9 mouse cellular contexts compared by ENCODE assay signal in the genomic region with DNA sequence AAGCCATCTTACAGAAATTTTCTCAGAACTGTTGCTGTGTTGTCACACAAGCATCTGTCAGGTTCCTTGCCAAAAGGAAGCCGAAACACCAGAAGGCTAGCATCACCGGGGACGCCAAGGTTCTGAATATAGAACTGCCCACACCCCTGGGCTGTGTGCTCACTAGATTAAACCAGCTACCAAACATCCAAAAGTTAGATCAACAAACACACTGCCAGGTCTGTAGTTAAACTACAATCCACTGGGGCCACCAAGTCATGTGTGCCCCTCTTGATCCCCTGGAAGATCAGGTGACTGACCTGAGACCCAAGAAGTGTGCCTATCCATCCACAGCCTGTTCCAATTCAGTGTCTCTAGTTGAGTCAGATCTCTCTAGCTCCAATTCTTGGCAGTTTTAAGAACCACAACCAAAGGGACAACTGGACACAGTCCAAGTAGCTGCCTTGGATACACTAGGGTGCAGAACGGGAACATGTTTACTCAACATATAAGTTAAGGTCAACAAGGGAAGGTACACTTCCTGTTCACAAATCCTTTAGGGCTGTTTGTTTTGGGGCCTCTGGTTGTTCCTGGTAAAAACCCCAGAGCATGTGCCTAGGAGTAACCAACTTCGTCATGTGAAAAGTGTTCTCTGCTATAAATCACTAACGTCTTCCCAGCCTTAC.
DNase-seq lines count a peak whose midpoint lies in the region; ATAC-seq and TF ChIP-seq lines count a peak whose summit lies in the region.
"Had no signal": no experiment of that assay in that cellular context is flagged by ENCODE, and none has a peak within 500 bp of the region (broad histone marks: within the 10 kb centered on the region; RNA-seq: fewer than 3 reads in every experiment).

No protein-coding gene starts in this region.

- 21% methylated on average over 6 of the region's 6 CpGs for WGBS in large intestine, adult 2 months
- 32% methylated on average over 6 of the region's 6 CpGs for WGBS in stomach, postnatal 0 days

- H3K27me3 ChIP-seq in stomach, postnatal 0 days (ENCODE audit: control insufficient read depth, insufficient read depth, low read length) = no peaks in the 10 kb centered on the region
- H3K27me3 ChIP-seq: embryonic facial prominence, embryonic 13.5 days had no signal

- no peak for TF ChIP-seq CTCF in stomach, postnatal 0 days (IDR thresholded peaks at IDR 0.05; ENCODE audit: low read depth)

- no peak overlapping the region for H3K4me3 ChIP-seq in stomach, postnatal 0 days (ENCODE audit: low read depth, low read length)
- H3K4me3 ChIP-seq: embryonic facial prominence, embryonic 13.5 days had no signal

- H3K4me1 ChIP-seq in stomach, postnatal 0 days (replicated peaks; ENCODE audit: control insufficient read depth, insufficient read depth) = no peaks in the 10 kb centered on the region
- H3K4me1 ChIP-seq: embryonic facial prominence, embryonic 13.5 days had no signal

- H3K4me2 ChIP-seq in stomach, postnatal 0 days (replicated peaks; ENCODE audit: low read depth) = no peak overlapping the region
- H3K4me2 ChIP-seq: embryonic facial prominence, embryonic 13.5 days had no signal

- ATAC-seq in stomach, postnatal 0 days (ENCODE audit: low FRiP score, low TSS enrichment) = peak; percentile 97
- no peak for ATAC-seq in activated CD4-positive, CD25-positive, alpha-beta regulatory T cell, adult 4 months

- H3K9ac ChIP-seq in stomach, postnatal 0 days (ENCODE audit: low read length) = no peak overlapping the region
- H3K9ac ChIP-seq: embryonic facial prominence, embryonic 13.5 days had no signal

- DNase-seq in right cerebral cortex, adult 18-20 months = peak; percentile 61
- DNase-seq in right cerebral cortex, postnatal 4 days = no peak
- peak; percentile 71 for DNase-seq in kidney, adult 11 months
- DNase-seq in large intestine, adult 2 months (ENCODE audit: low read depth, low spot score) = peak; percentile 70
- peak; percentile 70 for DNase-seq in stomach, postnatal 0 days (ENCODE audit: low spot score)
- no peak for DNase-seq in cerebellum, adult 9-10 months
- DNase-seq: cerebellum, adult 2 months had no signal

- peak overlapping the region; percentile 53 for H3K27ac ChIP-seq in stomach, postnatal 0 days (replicated peaks)
- H3K27ac ChIP-seq: embryonic facial prominence, embryonic 13.5 days had no signal

- no peaks in the 10 kb centered on the region for H3K9me3 ChIP-seq in stomach, postnatal 0 days (ENCODE audit: control insufficient read depth, low read length)
- H3K9me3 ChIP-seq: embryonic facial prominence, embryonic 13.5 days had no signal

- H3K36me3 ChIP-seq in stomach, postnatal 0 days (ENCODE audit: control insufficient read depth, insufficient read depth, low read length) = no peaks in the 10 kb centered on the region
- H3K36me3 ChIP-seq: embryonic facial prominence, embryonic 13.5 days had no signal

- TF ChIP-seq EP300 in stomach, postnatal 0 days (optimal IDR thresholded peaks at IDR 0.05) = no peak

Comparison
In these comparisons a context has a peak if more than half of its experiments do, and no peak if none do; other contexts are left out.
1. DNase-seq: peak in right cerebral cortex, adult 18-20 months (single experiment), kidney, adult 11 months (single experiment), large intestine, adult 2 months (single experiment) and stomach, postnatal 0 days (single experiment); none in right cerebral cortex, postnatal 4 days (single experiment) and cerebellum, adult 9-10 months (single experiment).